In genomic region chr11:109811721-109812120, GRCm38 (mm10) we compare ENCODE assay signal across 25 mouse cellular contexts. TPM values are rescaled to one million over a fixed set of nuclear protein-coding genes. Genes with fewer than 3 reads are reported as not detected.
A peak's percentile ranks its signal among the peaks of the same experiment; 100 is the strongest.
DNase-seq lines count a peak whose midpoint lies in the region; ATAC-seq and TF ChIP-seq lines count a peak whose summit lies in the region.
"Had no signal": no experiment of that assay in that cellular context is flagged by ENCODE, and none has a peak within 500 bp of the region (broad histone marks: within the 10 kb centered on the region; RNA-seq: fewer than 3 reads in every experiment).

No protein-coding gene starts in this region.

- DNase-seq in adrenal gland, postnatal 14 days, result peak; percentile 51
- DNase-seq in adrenal gland, postnatal 4 days (ENCODE audit: low spot score in 2 of 2), result no peak
- DNase-seq in hindbrain, postnatal 0 days (ENCODE audit: low spot score), result peak; percentile 30
- peak; percentile 44 for DNase-seq in midbrain, embryonic 11.5 days (ENCODE audit: low spot score, missing footprints)
- DNase-seq in brain, embryonic 14.5 days (ENCODE audit: low read depth), result peak; percentile 35
- DNase-seq: adrenal gland, adult 8-10 months; cerebellum, adult 9-10 months; gastrocnemius, postnatal 25 days; heart, postnatal 36 days; kidney, adult 2 months; liver; lung, adult 18-20 months; right cerebral cortex, postnatal 25 days; thymus, postnatal 25 days had no signal

- no peak for TF ChIP-seq CTCF in hindbrain, postnatal 0 days (IDR thresholded peaks at IDR 0.05; ENCODE audit: low read depth)
- TF ChIP-seq CTCF in brain, embryonic 14.5 days (IDR thresholded peaks at IDR 0.05; ENCODE audit: borderline replicate concordance, extremely low read depth, insufficient read depth, insufficient read length), result no peak

- no peaks in the 10 kb centered on the region for H3K4me1 ChIP-seq in hindbrain, postnatal 0 days (ENCODE audit: insufficient read depth, low read length)
- H3K4me1 ChIP-seq in hindbrain, embryonic 16.5 days (ENCODE audit: control insufficient read depth, insufficient read depth, low read depth, low read length), result no peaks in the 10 kb centered on the region
- H3K4me1 ChIP-seq in midbrain, embryonic 11.5 days (ENCODE audit: control insufficient read depth, insufficient read depth, low read length), result no peaks in the 10 kb centered on the region
- no peaks in the 10 kb centered on the region for H3K4me1 ChIP-seq in midbrain, embryonic 15.5 days
- H3K4me1 ChIP-seq: forebrain, embryonic 13.5 days; neural tube, embryonic 15.5 days had no signal

- H3K36me3 ChIP-seq in hindbrain, postnatal 0 days (ENCODE audit: insufficient read depth, low read length), result no peaks in the 10 kb centered on the region
- no peaks in the 10 kb centered on the region for H3K36me3 ChIP-seq in hindbrain, embryonic 16.5 days (ENCODE audit: control insufficient read depth, insufficient read depth, low read length)
- no peaks in the 10 kb centered on the region for H3K36me3 ChIP-seq in midbrain, embryonic 11.5 days (ENCODE audit: control insufficient read depth, insufficient read depth, low read length)
- no peaks in the 10 kb centered on the region for H3K36me3 ChIP-seq in midbrain, embryonic 15.5 days (replicated peaks)
- H3K36me3 ChIP-seq: G1E; neural tube, embryonic 15.5 days had no signal

- no peak overlapping the region for H3K27ac ChIP-seq in hindbrain, postnatal 0 days
- H3K27ac ChIP-seq in hindbrain, embryonic 16.5 days (ENCODE audit: low read depth, low read length), result no peak overlapping the region
- no peak overlapping the region for H3K27ac ChIP-seq in midbrain, embryonic 11.5 days (ENCODE audit: low read depth, low read length)
- no peak overlapping the region for H3K27ac ChIP-seq in midbrain, embryonic 15.5 days
- H3K27ac ChIP-seq: forebrain, embryonic 13.5 days; neural tube, embryonic 15.5 days; stomach, postnatal 0 days had no signal

- no peak overlapping the region for H3K9ac ChIP-seq in hindbrain, postnatal 0 days (replicated peaks; ENCODE audit: low read length)
- no peak overlapping the region for H3K9ac ChIP-seq in hindbrain, embryonic 16.5 days (ENCODE audit: low read depth, low read length)
- no peak overlapping the region for H3K9ac ChIP-seq in midbrain, embryonic 11.5 days (ENCODE audit: low read length)
- H3K9ac ChIP-seq in midbrain, embryonic 15.5 days, result no peak overlapping the region
- H3K9ac ChIP-seq: forebrain, embryonic 13.5 days; neural tube, embryonic 15.5 days had no signal

- no peak overlapping the region for H3K4me2 ChIP-seq in hindbrain, postnatal 0 days (ENCODE audit: low read depth, low read length)
- H3K4me2 ChIP-seq in hindbrain, embryonic 16.5 days (ENCODE audit: low read length), result no peak overlapping the region
- no peak overlapping the region for H3K4me2 ChIP-seq in midbrain, embryonic 11.5 days
- no peak overlapping the region for H3K4me2 ChIP-seq in midbrain, embryonic 15.5 days
- H3K4me2 ChIP-seq: forebrain, embryonic 13.5 days; heart, embryonic 11.5 days; neural tube, embryonic 15.5 days had no signal

- WGBS in hindbrain, postnatal 0 days, result 57% methylated on average over 2 of the region's 2 CpGs
- 72% methylated on average over 2 of the region's 2 CpGs for WGBS in hindbrain, embryonic 16.5 days
- WGBS in midbrain, embryonic 11.5 days, result 85% methylated on average over 2 of the region's 2 CpGs
- 74% methylated on average over 2 of the region's 2 CpGs for WGBS in midbrain, embryonic 15.5 days

- H3K4me3 ChIP-seq in hindbrain, postnatal 0 days (ENCODE audit: low read length), result no peak overlapping the region
- H3K4me3 ChIP-seq in hindbrain, embryonic 16.5 days (ENCODE audit: low read length), result no peak overlapping the region
- H3K4me3 ChIP-seq in midbrain, embryonic 11.5 days (ENCODE audit: low read depth, low read length), result no peak overlapping the region
- H3K4me3 ChIP-seq in midbrain, embryonic 15.5 days, result no peak overlapping the region
- H3K4me3 ChIP-seq: forebrain, embryonic 13.5 days; myocyte; neural tube, embryonic 15.5 days had no signal

- H3K27me3 ChIP-seq in hindbrain, postnatal 0 days (ENCODE audit: insufficient read depth, low read length), result no peaks in the 10 kb centered on the region
- H3K27me3 ChIP-seq in hindbrain, embryonic 16.5 days (replicated peaks; ENCODE audit: control insufficient read depth, insufficient read depth, low read length), result no peaks in the 10 kb centered on the region
- H3K27me3 ChIP-seq in midbrain, embryonic 11.5 days (ENCODE audit: control insufficient read depth, insufficient read depth, low read length), result no peaks in the 10 kb centered on the region
- no peaks in the 10 kb centered on the region for H3K27me3 ChIP-seq in midbrain, embryonic 15.5 days (replicated peaks)
- H3K27me3 ChIP-seq: forebrain, embryonic 13.5 days; neural tube, embryonic 15.5 days had no signal

- ATAC-seq in hindbrain, postnatal 0 days, result no peak
- no peak for ATAC-seq in hindbrain, embryonic 16.5 days
- ATAC-seq in midbrain, embryonic 11.5 days (ENCODE audit: low FRiP score), result no peak
- no peak for ATAC-seq in midbrain, embryonic 15.5 days (replicated peaks)
- ATAC-seq: forebrain, embryonic 13.5 days had no signal

- H3K9me3 ChIP-seq in hindbrain, postnatal 0 days (ENCODE audit: low read length), result no peaks in the 10 kb centered on the region
- H3K9me3 ChIP-seq in hindbrain, embryonic 16.5 days (ENCODE audit: control insufficient read depth, low read length), result no peaks in the 10 kb centered on the region
- H3K9me3 ChIP-seq in midbrain, embryonic 11.5 days (ENCODE audit: control insufficient read depth, low read length), result no peaks in the 10 kb centered on the region
- no peaks in the 10 kb centered on the region for H3K9me3 ChIP-seq in midbrain, embryonic 15.5 days
- H3K9me3 ChIP-seq: forebrain, embryonic 13.5 days; neural tube, embryonic 15.5 days had no signal

- TF ChIP-seq POLR2A in brain, embryonic 14.5 days (IDR thresholded peaks at IDR 0.05; ENCODE audit: borderline replicate concordance, extremely low read depth, insufficient read depth, insufficient read length, poor library complexity, severe bottlenecking), result no peak

RNA-seq across cellular contexts. Expression of gene 1700012B07Rik, which starts 16.1 kb away (rescaled TPM):
- not detected in 2 replicates for total RNA-seq in adrenal gland, postnatal 14 days (2021)
- not detected for total RNA-seq in adrenal gland, postnatal 4 days (2021)
- total RNA-seq in hindbrain, postnatal 0 days (2014; rRNA removed), result not detected in 2 replicates
- polyA plus RNA-seq in hindbrain, postnatal 0 days (2015; fragmentation: Nextera tagmentation; extraction: Ambion mirVana), result not detected in 2 replicates
- polyA plus RNA-seq in hindbrain, embryonic 16.5 days (2015; fragmentation: Nextera tagmentation; extraction: Ambion mirVana), result not detected in 2 replicates
- not detected in 2 replicates for polyA plus RNA-seq in midbrain, embryonic 11.5 days (2014; fragmentation: Nextera tagmentation; extraction: Ambion mirVana)
- polyA plus RNA-seq in midbrain, embryonic 15.5 days (2015; fragmentation: Nextera tagmentation; extraction: Ambion mirVana), result not detected in 2 replicates
- 0.15 TPM in 1 of 2 replicates, not detected in the other for polyA plus RNA-seq in brain, embryonic 14.5 days (2012; rRNA removed)
- total RNA-seq: adrenal gland, adult 8-10 months; gastrocnemius, postnatal 25 days; heart, postnatal 36 days; layer of hippocampus, postnatal 25 days; left cerebral cortex, postnatal 14 days; megakaryocyte-erythroid progenitor cell, adult 5-6 weeks had no signal
- polyA plus RNA-seq: forebrain, embryonic 13.5 days; G1E; heart, embryonic 11.5 days; kidney, adult 2 months; neural tube, embryonic 15.5 days; stomach, postnatal 0 days had no signal

Comparison
In these comparisons a context has a peak if more than half of its experiments do, and no peak if none do; other contexts are left out.
1. DNase-seq: peak in adrenal gland, postnatal 14 days (single experiment), hindbrain, postnatal 0 days (single experiment), midbrain, embryonic 11.5 days (single experiment) and brain, embryonic 14.5 days (single experiment); none in adrenal gland, postnatal 4 days (0 of 2).